Mouse (Mus musculus): ENCODE data around the gene Pla2g5.

Gene Pla2g5

GRCm38 (mm10) chr4:138796513-138797216 is 66.6 kb downstream of the Pla2g5 start:
- no peak for DNase-seq

- no peak for DNase-seq
Measured at GRCm38 (mm10) chr4:138794344-138794743, 68.9 kb downstream of the Pla2g5 start.

- peak in 1 of 2 experiments; percentile 14 for DNase-seq
Measured at GRCm38 (mm10) chr4:138793276-138793675, 70.0 kb downstream of the Pla2g5 start.

- no peak for DNase-seq
Measured at GRCm38 (mm10) chr4:138792599-138792998, 70.7 kb downstream of the Pla2g5 start.

GRCm38 (mm10) chr4:138791452-138791851 is 71.8 kb downstream of the Pla2g5 start:
- DNase-seq = no peak

- no peak for DNase-seq
Measured at GRCm38 (mm10) chr4:138788381-138788780, 74.9 kb downstream of the Pla2g5 start.

DNA sequence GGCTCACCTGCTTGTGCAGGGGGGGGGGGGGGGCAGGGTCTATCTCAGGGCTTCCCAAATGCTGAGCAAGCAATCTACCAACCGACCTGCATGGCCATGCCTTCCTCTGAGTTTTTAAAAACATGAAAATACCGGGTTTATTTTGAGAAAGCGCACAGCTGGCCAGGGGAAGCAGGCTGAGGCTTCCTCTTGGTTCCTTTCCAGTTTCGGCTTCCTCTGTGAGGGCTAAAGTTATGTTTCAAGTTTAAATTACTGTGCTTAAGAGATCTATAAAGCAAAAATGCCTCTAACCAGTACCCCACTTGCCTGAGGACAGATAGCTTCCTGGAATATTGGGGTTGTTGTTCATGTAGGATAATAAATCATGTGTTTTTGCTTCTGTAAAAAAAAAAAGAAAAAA is 77.1 kb downstream of the Pla2g5 start:
- no peak for DNase-seq

- no peak for DNase-seq
Measured at GRCm38 (mm10) chr4:138785721-138786120, 77.6 kb downstream of the Pla2g5 start.

- no peak for DNase-seq
Measured at GRCm38 (mm10) chr4:138782098-138782497, 81.2 kb downstream of the Pla2g5 start.

- no peak for DNase-seq
Measured at GRCm38 (mm10) chr4:138780300-138780699, 83.0 kb downstream of the Pla2g5 start.

DNA sequence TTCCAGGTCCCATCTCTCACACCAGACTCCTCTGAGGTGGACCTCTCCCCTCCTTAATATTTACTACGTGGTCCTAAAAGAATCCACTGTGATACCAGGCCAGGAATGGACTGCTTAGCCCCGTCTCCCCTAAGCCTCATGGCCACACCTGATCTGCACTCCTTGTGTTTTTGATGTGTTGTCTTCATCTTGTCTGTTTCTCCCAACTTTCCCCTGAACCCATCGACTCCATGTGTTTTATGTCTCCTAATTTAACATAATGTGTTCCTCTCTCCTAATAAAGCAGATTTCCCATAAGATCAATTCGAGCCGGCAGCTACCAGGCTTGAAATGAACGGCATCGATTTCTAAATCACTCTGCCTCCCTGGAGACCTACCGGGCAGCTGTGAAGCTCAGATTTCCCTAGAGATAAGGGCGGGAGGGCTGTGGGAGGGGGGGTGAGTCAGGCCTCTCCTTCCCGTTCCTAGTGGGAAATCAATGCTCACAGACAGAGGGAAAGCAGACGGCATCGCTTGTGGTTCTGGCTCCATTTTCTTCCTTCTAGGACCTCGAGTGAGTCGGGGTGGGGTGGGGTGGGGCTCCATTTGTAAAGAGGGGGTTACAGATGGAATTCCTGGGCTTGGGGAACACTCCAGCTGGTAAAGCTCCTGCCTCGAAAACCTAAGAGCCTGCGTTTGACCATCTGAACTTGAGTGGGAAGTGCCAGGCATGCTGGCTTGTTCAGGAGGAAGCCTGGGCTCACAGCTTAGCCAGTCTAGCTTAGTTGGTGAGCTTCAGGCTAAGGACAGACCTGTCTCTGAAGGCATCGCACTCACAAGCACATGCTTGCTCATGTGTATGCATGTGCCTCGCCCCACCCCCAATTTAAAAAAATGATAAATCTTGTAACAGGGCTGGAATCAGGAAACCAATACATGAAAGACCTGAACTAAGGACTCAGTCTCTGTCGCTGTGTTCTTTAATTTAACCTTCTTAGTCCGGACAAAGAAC is 85.6 kb downstream of the Pla2g5 start:
- no peak for DNase-seq

- DNase-seq = no peak
Measured at GRCm38 (mm10) chr4:138775435-138775834, 87.8 kb downstream of the Pla2g5 start, which contains the start of gene Pla2g2d. Gene Pla2g2d, plus strand, starts transcription at chr4:138775735.

- DNase-seq = no peak
Measured at GRCm38 (mm10) chr4:138772386-138772785, 90.9 kb downstream of the Pla2g5 start.

DNA sequence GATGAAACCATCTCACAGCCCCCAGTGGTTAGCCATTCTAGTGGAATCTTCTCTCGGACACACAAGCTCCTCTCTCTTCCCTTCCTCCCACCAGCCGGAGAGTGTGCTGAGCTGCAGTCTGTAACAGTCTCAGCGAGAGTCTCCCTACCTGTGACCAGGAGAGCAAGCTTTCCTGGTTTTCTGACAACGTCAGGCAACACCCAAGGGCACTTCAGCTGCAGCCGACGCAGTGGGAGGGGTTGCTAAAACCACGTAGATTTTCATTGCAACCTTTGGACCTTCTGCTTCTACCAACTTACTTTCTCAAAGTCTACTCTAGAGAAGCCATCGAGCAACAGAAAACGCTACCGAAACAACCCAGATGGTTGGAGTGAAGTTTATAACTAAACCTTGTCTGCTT is 91.3 kb downstream of the Pla2g5 start:
- no peak for DNase-seq

GRCm38 (mm10) chr4:138762266-138762665 is 101.0 kb downstream of the Pla2g5 start:
- no peak for DNase-seq

DNA sequence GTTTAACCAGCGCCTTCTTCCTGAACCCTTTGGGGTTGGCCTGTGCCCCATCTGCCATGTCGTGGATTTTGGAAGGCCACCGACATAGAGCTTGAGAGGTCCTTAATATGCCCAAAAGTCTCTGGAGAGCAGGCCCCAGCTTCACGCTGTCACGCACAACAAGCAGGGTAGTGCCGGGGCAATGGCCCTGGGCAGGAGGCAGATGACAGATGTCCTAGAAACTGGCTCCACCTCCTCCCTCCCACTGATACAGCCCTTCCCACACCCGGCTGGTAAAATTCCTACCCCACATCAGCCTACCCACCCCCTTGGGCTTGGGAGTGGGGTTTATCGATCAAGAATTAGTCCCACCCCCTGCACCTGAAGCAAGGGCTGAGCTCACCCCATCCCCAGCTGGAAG is 105.9 kb downstream of the Pla2g5 start, which contains the start of gene Pla2g2f:
TSS of gene Pla2g2f (minus strand) at position 211 of the 400 bp plus-strand sequence.
- no peak for DNase-seq

DNA sequence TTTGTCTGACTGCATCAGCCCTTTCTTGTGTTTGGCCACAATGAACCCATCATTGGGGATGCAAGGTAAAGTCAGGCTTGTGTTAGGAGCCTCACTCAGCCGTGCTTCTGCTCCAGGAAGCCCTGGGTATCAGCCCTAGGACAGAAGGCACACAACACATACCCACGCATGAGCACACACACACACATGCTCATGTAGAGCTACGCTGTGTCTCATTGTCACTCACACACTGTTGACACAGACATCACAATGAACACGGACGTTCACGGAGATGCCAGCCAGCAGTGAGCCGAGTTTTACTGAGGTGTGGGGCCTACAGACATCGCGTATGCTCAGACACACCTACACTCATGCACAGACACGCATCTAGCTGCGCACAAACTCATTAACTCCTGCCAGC is 107.3 kb downstream of the Pla2g5 start:
- DNase-seq = no peak

- DNase-seq = no peak
Measured at GRCm38 (mm10) chr4:138755439-138755838, 107.8 kb downstream of the Pla2g5 start.

- DNase-seq = no peak
Measured at GRCm38 (mm10) chr4:138754432-138754831, 108.8 kb downstream of the Pla2g5 start.

DNA sequence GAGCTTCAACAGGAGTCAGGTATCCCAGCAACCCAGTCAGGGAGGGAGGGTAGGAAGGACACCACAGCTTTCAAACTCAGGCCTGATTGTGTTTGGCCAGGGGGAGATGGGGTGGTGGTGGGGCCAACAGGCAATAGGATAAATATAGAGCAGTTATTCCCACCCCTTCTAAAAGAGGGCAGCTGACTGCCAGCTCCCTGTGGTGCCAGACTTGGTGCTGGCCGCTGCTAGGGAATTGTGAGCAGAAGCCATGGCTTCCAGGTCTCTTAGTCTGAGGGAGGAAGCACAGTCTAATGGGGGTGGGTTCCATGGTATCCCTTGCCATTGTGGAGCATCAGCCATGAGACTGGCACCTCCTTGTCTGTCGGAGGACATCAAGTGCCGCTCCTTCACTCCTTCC is 109.7 kb downstream of the Pla2g5 start:
- DNase-seq = no peak

DNA sequence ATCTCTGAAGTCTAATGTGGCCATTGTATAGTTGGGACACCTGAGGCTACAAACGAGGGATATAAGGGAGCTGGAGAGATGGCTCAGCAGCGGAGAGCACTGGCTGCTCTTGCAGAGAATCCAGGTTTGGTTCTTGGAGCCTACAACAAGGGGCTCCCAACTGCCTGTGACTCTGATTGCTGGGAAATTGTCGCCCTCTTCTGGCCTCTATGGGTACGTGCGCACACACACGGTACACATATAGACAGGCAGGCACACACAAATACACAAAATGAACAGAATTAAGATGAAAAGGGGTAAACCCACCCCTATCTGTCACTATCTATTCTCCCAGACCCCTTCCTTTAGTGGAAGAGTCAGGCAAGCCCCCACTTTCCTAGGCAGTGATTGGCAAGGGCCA is 110.7 kb downstream of the Pla2g5 start:
- no peak for DNase-seq

All from spleen, adult 18-20 months (tissue).